Mouse (Mus musculus) G1E (cell line): Measurements from ENCODE around the gene Ppib.

Source experiments
- CTCF ChIP-seq: IDR thresholded peaks from 2 replicates; pipeline ENCODE4 v1.5.1; 2012; ENCODE audit warnings: low read depth, low read length, inconsistent platforms, mixed read lengths
- TAL1 ChIP-seq: conservative IDR thresholded peaks from 2 replicates; pipeline ENCODE4 v1.6.1; 2012; ENCODE audit warnings: low read depth, low read length, inconsistent platforms, mixed read lengths

GRCm38 (mm10) chr9:66038581-66038980, 21.4 kb upstream of the Ppib start:
- TF ChIP-seq CTCF: no peak
- TF ChIP-seq TAL1: no peak
